Mouse (Mus musculus): ENCODE results near the gene Gm3646. TPM values are rescaled to one million over a fixed set of nuclear protein-coding genes. Genes with fewer than 3 reads are reported as not detected.

Gene Gm3646
- polyA plus RNA-seq, 1 experiment from 2014 or later = not detected

- no peak for ATAC-seq
- H3K9ac ChIP-seq (ENCODE audit: low read depth, low read length) = no peak overlapping the region
- no peak overlapping the region for H3K4me2 ChIP-seq (ENCODE audit: low read length)
- H3K36me3 ChIP-seq (ENCODE audit: control insufficient read depth, insufficient read depth, low read length) = no peaks in the 10 kb centered on the region
- 0 out of 2 replicates have a peak, but pooled peaks cover 4% of the 10 kb centered on the region for H3K4me1 ChIP-seq (ENCODE audit: control insufficient read depth, insufficient read depth, low read length)
- H3K9me3 ChIP-seq (replicated peaks; ENCODE audit: control insufficient read depth, low read length, poor library complexity, severe bottlenecking) = no peaks in the 10 kb centered on the region
- WGBS = 86% methylated on average over 7 of the region's 7 CpGs
- H3K27me3 ChIP-seq (ENCODE audit: control insufficient read depth, insufficient read depth, low read depth, low read length) = no peaks in the 10 kb centered on the region
- no peak overlapping the region for H3K27ac ChIP-seq (ENCODE audit: low read length)
- no peak overlapping the region for H3K4me3 ChIP-seq (ENCODE audit: low read depth, low read length)
Measured at GRCm38 (mm10) chr1:39802946-39803345, 2.2 kb downstream of the Gm3646 start.

GRCm38 (mm10) chr1:39797496-39797895 lies 7.6 kb downstream of the Gm3646 start:
- no peaks in the 10 kb centered on the region for H3K4me1 ChIP-seq (ENCODE audit: control insufficient read depth, insufficient read depth, low read length)
- no peak overlapping the region for H3K27ac ChIP-seq (ENCODE audit: low read length)
- WGBS = 88% methylated on average over 6 of the region's 6 CpGs
- no peak overlapping the region for H3K4me3 ChIP-seq (ENCODE audit: low read depth, low read length)
- no peak for ATAC-seq
- no peak overlapping the region for H3K9ac ChIP-seq (ENCODE audit: low read depth, low read length)
- no peaks in the 10 kb centered on the region for H3K36me3 ChIP-seq (ENCODE audit: control insufficient read depth, insufficient read depth, low read length)
- no peaks in the 10 kb centered on the region for H3K9me3 ChIP-seq (replicated peaks; ENCODE audit: control insufficient read depth, low read length, poor library complexity, severe bottlenecking)
- H3K4me2 ChIP-seq (ENCODE audit: low read length) = no peak overlapping the region
- no peaks in the 10 kb centered on the region for H3K27me3 ChIP-seq (ENCODE audit: control insufficient read depth, insufficient read depth, low read depth, low read length)

- no peak for ATAC-seq
- WGBS = 82% methylated on average over 3 of the region's 3 CpGs
Measured at GRCm38 (mm10) chr1:39796765-39797164, 8.4 kb downstream of the Gm3646 start.

GRCm38 (mm10) chr1:39784632-39785031 lies 20.5 kb downstream of the Gm3646 start:
- Histone ChIP-seq H3K9me3 (replicated peaks; ENCODE audit: control insufficient read depth, low read length, poor library complexity, severe bottlenecking) (no peaks in the 10 kb centered on the region; the same call in 1 of the 2 replicates), H3K27me3 (ENCODE audit: control insufficient read depth, insufficient read depth, low read depth, low read length) (no peaks in the 10 kb centered on the region), H3K4me1 (ENCODE audit: control insufficient read depth, insufficient read depth, low read length) (no peaks in the 10 kb centered on the region), H3K9ac (ENCODE audit: low read depth, low read length) (no peak overlapping the region), H3K4me3 (ENCODE audit: low read depth, low read length) (no peak overlapping the region), H3K36me3 (ENCODE audit: control insufficient read depth, insufficient read depth, low read length) (no peaks in the 10 kb centered on the region), H3K27ac (ENCODE audit: low read length) (no peak overlapping the region), H3K4me2 (ENCODE audit: low read length) (no peak overlapping the region)
- no peak for ATAC-seq
- WGBS = 90% methylated on average over 5 of the region's 5 CpGs

More at GRCm38 (mm10) chr1:39796765-39797164, 8.4 kb downstream of the Gm3646 start:
- Histone ChIP-seq H3K4me3 (ENCODE audit: low read depth, low read length) (no peak overlapping the region), H3K4me2 (ENCODE audit: low read length) (no peak overlapping the region), H3K27ac (ENCODE audit: low read length) (no peak overlapping the region), H3K9me3 (replicated peaks; ENCODE audit: control insufficient read depth, low read length, poor library complexity, severe bottlenecking) (no peaks in the 10 kb centered on the region), H3K4me1 (ENCODE audit: control insufficient read depth, insufficient read depth, low read length) (no peaks in the 10 kb centered on the region), H3K36me3 (ENCODE audit: control insufficient read depth, insufficient read depth, low read length) (no peaks in the 10 kb centered on the region), H3K9ac (ENCODE audit: low read depth, low read length) (no peak overlapping the region), H3K27me3 (ENCODE audit: control insufficient read depth, insufficient read depth, low read depth, low read length) (no peaks in the 10 kb centered on the region)

GRCm38 (mm10) chr1:39781835-39782234 lies 23.3 kb downstream of the Gm3646 start:
- 94% methylated on average over 6 of the region's 6 CpGs for WGBS
- no peaks in the 10 kb centered on the region for H3K9me3 ChIP-seq (replicated peaks; ENCODE audit: control insufficient read depth, low read length, poor library complexity, severe bottlenecking)
- no peaks in the 10 kb centered on the region for H3K4me1 ChIP-seq (ENCODE audit: control insufficient read depth, insufficient read depth, low read length)
- no peaks in the 10 kb centered on the region for H3K36me3 ChIP-seq (ENCODE audit: control insufficient read depth, insufficient read depth, low read length)
- H3K27me3 ChIP-seq (ENCODE audit: control insufficient read depth, insufficient read depth, low read depth, low read length) = no peaks in the 10 kb centered on the region
- no peak overlapping the region for H3K4me2 ChIP-seq (ENCODE audit: low read length)
- ATAC-seq = no peak
- no peak overlapping the region for H3K4me3 ChIP-seq (ENCODE audit: low read depth, low read length)
- H3K9ac ChIP-seq (ENCODE audit: low read depth, low read length) = no peak overlapping the region
- H3K27ac ChIP-seq (ENCODE audit: low read length) = no peak overlapping the region

GRCm38 (mm10) chr1:39779111-39779980 lies 25.8 kb downstream of the Gm3646 start:
- no peak for ATAC-seq
- Histone ChIP-seq H3K9ac (ENCODE audit: low read depth, low read length) (no peak overlapping the region), H3K4me2 (ENCODE audit: low read length) (no peak overlapping the region), H3K4me3 (ENCODE audit: low read depth, low read length) (no peak overlapping the region), H3K27me3 (ENCODE audit: control insufficient read depth, insufficient read depth, low read depth, low read length) (no peaks in the 10 kb centered on the region), H3K9me3 (replicated peaks; ENCODE audit: control insufficient read depth, low read length, poor library complexity, severe bottlenecking) (no peaks in the 10 kb centered on the region), H3K36me3 (ENCODE audit: control insufficient read depth, insufficient read depth, low read length) (no peaks in the 10 kb centered on the region), H3K4me1 (ENCODE audit: control insufficient read depth, insufficient read depth, low read length) (no peaks in the 10 kb centered on the region), H3K27ac (ENCODE audit: low read length) (no peak overlapping the region)
- WGBS = 90% methylated on average over 16 of the region's 16 CpGs

GRCm38 (mm10) chr1:39773991-39774729 lies 31.0 kb downstream of the Gm3646 start:
- Histone ChIP-seq H3K4me3 (ENCODE audit: low read depth, low read length) (no peak overlapping the region), H3K27ac (ENCODE audit: low read length) (no peak overlapping the region), H3K9ac (ENCODE audit: low read depth, low read length) (no peak overlapping the region), H3K4me1 (ENCODE audit: control insufficient read depth, insufficient read depth, low read length) (0 out of 2 replicates have a peak, but pooled peaks cover 2% of the 10 kb centered on the region), H3K4me2 (ENCODE audit: low read length) (no peak overlapping the region), H3K36me3 (ENCODE audit: control insufficient read depth, insufficient read depth, low read length) (no peaks in the 10 kb centered on the region), H3K9me3 (replicated peaks; ENCODE audit: control insufficient read depth, low read length, poor library complexity, severe bottlenecking) (no peaks in the 10 kb centered on the region), H3K27me3 (ENCODE audit: control insufficient read depth, insufficient read depth, low read depth, low read length) (no peaks in the 10 kb centered on the region)
- WGBS = 73% methylated on average over 14 of the region's 14 CpGs
- ATAC-seq = peak; percentile 42; the same call in 1 of the 2 replicates

- Histone ChIP-seq H3K27me3 (ENCODE audit: control insufficient read depth, insufficient read depth, low read depth, low read length) (no peaks in the 10 kb centered on the region), H3K36me3 (ENCODE audit: control insufficient read depth, insufficient read depth, low read length) (no peaks in the 10 kb centered on the region), H3K4me1 (ENCODE audit: control insufficient read depth, insufficient read depth, low read length) (0 out of 2 replicates have a peak, but pooled peaks cover 2% of the 10 kb centered on the region), H3K4me3 (ENCODE audit: low read depth, low read length) (no peak overlapping the region), H3K4me2 (ENCODE audit: low read length) (no peak overlapping the region), H3K9me3 (replicated peaks; ENCODE audit: control insufficient read depth, low read length, poor library complexity, severe bottlenecking) (no peaks in the 10 kb centered on the region), H3K27ac (ENCODE audit: low read length) (no peak overlapping the region), H3K9ac (ENCODE audit: low read depth, low read length) (no peak overlapping the region)
- ATAC-seq = no peak
- 75% methylated on average over 5 of the region's 5 CpGs for WGBS
Measured at GRCm38 (mm10) chr1:39773551-39773950, 31.6 kb downstream of the Gm3646 start.

Measured in midbrain, embryonic 16.5 days (tissue).